Mouse (Mus musculus) midbrain, embryonic 11.5 days (tissue): ENCODE results near the gene Tom1. TPM values are rescaled to one million over a fixed set of nuclear protein-coding genes. Genes with fewer than 3 reads are reported as not detected.
A peak's percentile ranks its signal among the peaks of the same experiment; 100 is the strongest.

ENCODE experiments used
- ATAC-seq: fragments of 200-750 bp; cut with Nextera tagmentation; 2 replicates; pipeline ENCODE4 v1.8.0; 2017; ENCODE audit warnings: moderate TSS enrichment, moderate library complexity; ENCODE audit not compliant: low FRiP score
- DNase-seq: peaks from one replicate; pipeline ENCODE4 v3.0.0; 2015; ENCODE audit warnings: low spot score; ENCODE audit errors: missing footprints
- H3K27ac ChIP-seq: fragments of 300-500 bp; sonication (generic); 2 replicates; pipeline ENCODE4 v1.5.1; 2014; ENCODE audit warnings: low read depth, low read length
- H3K27me3 ChIP-seq: fragments of 300-500 bp; sonication (generic); 2 replicates; pipeline ENCODE4 v1.6.1; 2014; ENCODE audit warnings: mild to moderate bottlenecking, low read length, moderate library complexity, mixed read lengths; ENCODE audit not compliant: control insufficient read depth, insufficient read depth
- H3K36me3 ChIP-seq: fragments of 300-500 bp; sonication (generic); 2 replicates; pipeline ENCODE4 v1.6.1; 2014; ENCODE audit warnings: mild to moderate bottlenecking, low read length, moderate library complexity, mixed read lengths; ENCODE audit not compliant: control insufficient read depth, insufficient read depth
- H3K4me1 ChIP-seq: fragments of 300-500 bp; sonication (generic); 2 replicates; pipeline ENCODE4 v1.6.1; 2014; ENCODE audit warnings: low read length; ENCODE audit not compliant: control insufficient read depth, insufficient read depth
- H3K4me2 ChIP-seq: fragments of 300-500 bp; sonication (generic); 2 replicates; pipeline ENCODE4 v1.6.1; 2014; ENCODE audit warnings: mild to moderate bottlenecking, moderate library complexity
- H3K4me3 ChIP-seq: fragments of 300-500 bp; sonication (generic); 2 replicates; pipeline ENCODE4 v1.5.1; 2014; ENCODE audit warnings: low read depth, low read length
- H3K9ac ChIP-seq: fragments of 300-500 bp; sonication (generic); 2 replicates; pipeline ENCODE4 v1.6.1; 2014; ENCODE audit warnings: low read length
- H3K9me3 ChIP-seq: fragments of 300-500 bp; sonication (generic); 2 replicates; pipeline ENCODE4 v1.6.1; 2016; ENCODE audit warnings: low read length; ENCODE audit not compliant: control insufficient read depth
- WGBS: fragments of 180-500 bp; shearing (Covaris S2); extraction: QIAGEN DNeasy Blood & Tissue Kit; methylation state at CpG from one replicate; pipeline ENCODE4 v1.1.7; 2014; 5-methylcytosine and 5-hydroxymethylcytosine counted together
- polyA plus RNA-seq: library from polyadenylated mRNA; unstranded; fragments of >200 nt; fragmentation: Nextera tagmentation; extraction: Ambion mirVana; gene quantifications from 2 replicates; pipeline ENCODE4 v1.2.1, GENCODE M21; 2014

The Tom1 gene
- polyA plus RNA-seq, 1 experiment from 2014 or later: 24.2 TPM

DNA sequence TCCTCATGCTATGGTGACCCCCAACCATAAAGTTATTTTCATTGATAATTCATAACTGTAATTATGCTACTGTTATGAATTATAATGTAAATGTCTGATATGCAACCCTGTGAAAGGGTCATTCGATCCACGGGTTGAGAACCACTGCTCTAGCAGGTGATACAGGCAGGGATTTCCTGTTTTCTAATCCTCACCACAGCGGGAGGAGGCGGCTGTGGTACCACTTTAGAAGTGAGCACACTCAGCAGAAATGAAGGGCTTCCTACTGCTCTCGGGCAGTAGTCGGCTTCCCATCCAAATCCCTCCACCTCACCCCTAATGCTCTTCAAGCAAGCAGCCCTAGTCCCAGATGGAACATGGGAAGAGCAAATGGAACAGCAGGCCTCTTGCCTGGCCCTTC, 26.5 kb downstream of the Tom1 start:
- H3K9me3 ChIP-seq: no peaks in the 10 kb centered on the region
- H3K4me2 ChIP-seq: no peak overlapping the region
- WGBS: 76% methylated on average over 6 of the region's 6 CpGs
- ATAC-seq (no peak), DNase-seq (no peak)
- H3K9ac ChIP-seq: no peak overlapping the region
- no peaks in the 10 kb centered on the region for H3K4me1 ChIP-seq
- no peaks in the 10 kb centered on the region for H3K36me3 ChIP-seq
- H3K27ac ChIP-seq: no peak overlapping the region
- no peak overlapping the region for H3K4me3 ChIP-seq
- no peaks in the 10 kb centered on the region for H3K27me3 ChIP-seq

DNA sequence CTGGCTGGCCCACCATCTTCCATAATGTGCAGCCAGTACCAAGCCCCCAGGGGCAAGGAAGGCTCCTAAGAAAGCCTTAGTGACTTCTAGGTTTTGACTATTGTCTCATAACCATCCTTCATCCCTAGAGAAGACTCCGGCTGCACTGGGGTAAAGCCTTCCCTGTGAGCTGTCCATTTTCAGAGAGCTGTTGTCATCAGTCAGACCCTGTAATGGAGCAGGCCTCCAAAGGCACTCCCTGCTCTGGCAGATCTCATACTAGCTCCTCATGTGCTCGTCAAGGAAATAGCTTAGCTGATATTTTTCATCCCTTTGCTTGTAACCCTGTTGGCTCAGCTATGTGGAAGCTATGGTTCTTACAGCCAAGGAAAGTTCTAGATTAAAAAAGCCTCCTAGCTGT, 27.3 kb downstream of the Tom1 start:
- Histone ChIP-seq H3K9ac (no peak overlapping the region), H3K36me3 (no peaks in the 10 kb centered on the region), H3K4me1 (no peaks in the 10 kb centered on the region), H3K27me3 (no peaks in the 10 kb centered on the region), H3K4me3 (no peak overlapping the region), H3K27ac (no peak overlapping the region), H3K9me3 (no peaks in the 10 kb centered on the region), H3K4me2 (no peak overlapping the region)
- no peak for ATAC-seq
- WGBS: 86% methylated on average over 2 of the region's 2 CpGs
- no peak for DNase-seq

DNA sequence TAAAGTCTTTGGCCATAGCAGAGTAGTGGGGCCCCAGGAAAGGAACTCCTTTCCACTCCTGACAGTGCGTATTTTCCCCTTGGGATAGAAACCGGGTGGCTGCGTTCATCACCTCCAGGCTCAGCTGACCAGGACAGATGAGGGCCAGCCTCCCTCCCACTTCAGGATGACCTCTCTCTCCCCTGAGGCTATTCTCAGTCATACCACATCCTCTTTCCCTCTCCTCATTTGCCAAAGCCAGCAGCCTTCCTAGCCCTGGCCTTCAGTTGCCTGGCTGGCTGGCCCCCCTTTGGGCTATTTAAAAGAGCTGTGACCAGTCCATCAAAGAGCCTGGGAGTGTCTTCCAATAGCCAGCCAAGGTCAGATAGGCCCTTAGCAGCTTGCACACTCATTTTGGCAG, 29.8 kb downstream of the Tom1 start:
- Histone ChIP-seq H3K27ac (no peak overlapping the region), H3K9ac (no peak overlapping the region), H3K4me2 (no peak overlapping the region), H3K4me1 (no peaks in the 10 kb centered on the region), H3K27me3 (no peaks in the 10 kb centered on the region), H3K36me3 (no peaks in the 10 kb centered on the region), H3K4me3 (no peak overlapping the region), H3K9me3 (no peaks in the 10 kb centered on the region)
- ATAC-seq (no peak), DNase-seq (no peak)
- 76% methylated on average over 3 of the region's 3 CpGs for WGBS

DNA sequence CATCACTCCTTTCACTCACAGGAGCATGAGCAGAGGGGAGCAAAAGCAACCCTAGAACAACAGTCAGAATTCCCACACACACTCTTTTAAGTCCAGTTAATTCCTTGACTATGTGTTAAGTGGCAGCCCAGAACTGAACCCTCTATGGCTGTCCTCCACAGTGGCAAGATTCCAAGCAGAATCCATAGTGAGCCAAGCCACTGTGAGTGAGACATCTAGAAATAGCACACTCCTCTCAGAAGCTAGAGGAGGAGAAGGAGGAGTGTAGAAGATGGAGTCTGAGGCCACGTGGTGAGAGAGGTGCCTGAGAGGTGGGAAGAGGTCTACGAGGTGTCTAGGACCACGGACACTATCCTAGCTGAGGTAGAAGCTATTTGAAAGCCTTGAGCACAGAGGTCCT, 31.3 kb downstream of the Tom1 start:
- Histone ChIP-seq H3K27ac (no peak overlapping the region), H3K9ac (no peak overlapping the region), H3K4me2 (no peak overlapping the region), H3K27me3 (no peaks in the 10 kb centered on the region), H3K36me3 (no peaks in the 10 kb centered on the region), H3K9me3 (no peaks in the 10 kb centered on the region), H3K4me1 (no peaks in the 10 kb centered on the region), H3K4me3 (no peak overlapping the region)
- WGBS: 94% methylated on average over 3 of the region's 3 CpGs
- DNase-seq (no peak), ATAC-seq (no peak)

- H3K9me3 ChIP-seq: no peaks in the 10 kb centered on the region
- DNase-seq (no peak), ATAC-seq (no peak)
- H3K4me2 ChIP-seq: no peak overlapping the region
- no peak overlapping the region for H3K9ac ChIP-seq
- H3K27me3 ChIP-seq: no peaks in the 10 kb centered on the region
- no peaks in the 10 kb centered on the region for H3K36me3 ChIP-seq
- H3K4me3 ChIP-seq: no peak overlapping the region
- no peaks in the 10 kb centered on the region for H3K4me1 ChIP-seq
- H3K27ac ChIP-seq: no peak overlapping the region
- WGBS: 80% methylated on average over 6 of the region's 6 CpGs
These were observed 33.8 kb downstream of the Tom1 start for GRCm38 (mm10) chr8:75067287-75067686.

- DNase-seq (no peak), ATAC-seq (no peak)
- no peak overlapping the region for H3K9ac ChIP-seq
- H3K27ac ChIP-seq: no peak overlapping the region
- H3K4me2 ChIP-seq: no peak overlapping the region
- no peaks in the 10 kb centered on the region for H3K36me3 ChIP-seq
- H3K4me1 ChIP-seq: no peaks in the 10 kb centered on the region
- H3K27me3 ChIP-seq: no peaks in the 10 kb centered on the region
- no peak overlapping the region for H3K4me3 ChIP-seq
- H3K9me3 ChIP-seq: no peaks in the 10 kb centered on the region
- 100% methylated on average over 1 of the region's 1 CpGs for WGBS
These were observed 36.8 kb downstream of the Tom1 start for GRCm38 (mm10) chr8:75070297-75070696.

DNA sequence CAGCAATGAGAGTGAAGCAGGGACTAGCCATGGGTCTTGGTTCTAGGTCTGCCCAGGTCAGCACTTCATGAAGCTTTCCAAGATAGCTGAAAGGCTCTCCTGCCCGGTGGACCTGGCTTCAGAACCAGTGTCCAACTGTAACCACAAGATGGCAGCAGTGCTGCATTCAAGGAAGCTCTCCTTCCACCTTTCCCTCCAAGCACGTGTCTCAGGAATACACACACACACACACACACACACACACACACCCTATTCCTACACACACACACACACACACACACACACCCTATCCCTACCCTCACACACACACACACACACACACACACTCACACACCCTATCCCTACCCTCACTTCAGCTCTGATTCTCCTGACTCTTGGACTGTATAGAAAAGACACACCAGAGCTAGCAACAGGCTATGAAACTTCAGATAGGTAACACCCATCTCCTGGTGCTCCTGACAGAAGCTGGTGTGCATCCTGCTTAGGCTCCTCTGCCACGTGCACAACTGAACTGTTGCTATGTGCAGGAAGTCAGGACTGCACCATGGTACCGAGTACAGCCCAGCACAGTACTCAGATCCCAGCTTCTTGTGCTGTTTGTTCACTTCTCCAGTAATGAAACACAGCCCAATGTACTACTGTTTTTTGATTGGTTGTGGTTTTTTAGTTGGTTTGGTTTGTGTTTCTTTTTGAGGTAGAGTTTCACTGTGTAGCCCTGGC, 38.3 kb downstream of the Tom1 start:
- H3K9me3 ChIP-seq: no peaks in the 10 kb centered on the region
- H3K27me3 ChIP-seq: no peaks in the 10 kb centered on the region
- no peak overlapping the region for H3K4me3 ChIP-seq
- peak; percentile 96 for DNase-seq
- no peak overlapping the region for H3K4me2 ChIP-seq
- peak; percentile 87 for ATAC-seq
- no peak overlapping the region for H3K27ac ChIP-seq
- no peaks in the 10 kb centered on the region for H3K4me1 ChIP-seq
- H3K36me3 ChIP-seq: no peaks in the 10 kb centered on the region
- no peak overlapping the region for H3K9ac ChIP-seq
- WGBS: 23% methylated on average over 4 of the region's 4 CpGs

DNA sequence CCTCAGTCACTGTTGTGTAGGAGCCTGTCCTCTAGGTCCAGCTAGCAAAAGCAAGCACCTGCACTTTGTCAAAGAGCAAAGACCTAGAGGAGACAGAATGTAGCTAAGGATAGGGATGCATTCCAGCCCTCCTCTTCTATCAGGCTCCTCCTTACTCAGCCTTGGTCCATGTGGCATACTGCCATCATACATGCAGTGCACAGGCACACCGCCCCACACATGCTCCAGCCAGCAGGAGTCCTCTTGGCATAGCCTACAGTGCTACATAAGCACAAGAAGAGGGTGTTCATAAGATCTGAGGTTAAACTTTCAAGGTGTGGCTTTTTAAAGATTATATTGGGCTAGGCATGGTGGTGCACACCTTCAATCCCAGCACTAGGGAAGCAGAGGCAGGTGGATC, 41.4 kb downstream of the Tom1 start:
- DNase-seq (no peak), ATAC-seq (no peak)
- no peaks in the 10 kb centered on the region for H3K9me3 ChIP-seq
- 85% methylated on average over 1 of the region's 1 CpGs for WGBS
- no peaks in the 10 kb centered on the region for H3K36me3 ChIP-seq
- no peak overlapping the region for H3K27ac ChIP-seq
- no peak overlapping the region for H3K9ac ChIP-seq
- H3K4me1 ChIP-seq: no peaks in the 10 kb centered on the region
- no peaks in the 10 kb centered on the region for H3K27me3 ChIP-seq
- H3K4me2 ChIP-seq: no peak overlapping the region
- no peak overlapping the region for H3K4me3 ChIP-seq

DNA sequence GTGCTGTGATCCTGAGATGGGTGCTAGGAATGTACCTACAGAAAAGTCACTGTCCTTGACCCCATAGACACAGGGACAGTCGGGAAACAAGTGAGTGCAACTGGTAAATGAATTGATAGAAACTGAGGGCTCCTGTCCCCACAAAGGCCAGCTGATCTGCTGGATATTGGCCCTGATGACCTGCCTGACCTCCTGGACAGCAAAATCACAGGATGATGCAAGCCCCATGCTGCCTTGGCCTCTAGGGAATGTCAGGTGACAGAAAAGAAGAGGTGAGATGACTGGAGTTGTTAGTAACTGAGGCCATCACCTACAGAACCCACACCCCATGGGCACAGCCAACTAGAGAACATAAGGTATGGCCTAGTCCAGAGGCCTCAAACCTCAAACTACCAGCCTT, 44.7 kb downstream of the Tom1 start:
- 63% methylated on average over 1 of the region's 1 CpGs for WGBS
- ATAC-seq (no peak), DNase-seq (no peak)

More for the DNA sequence above, 44.7 kb downstream of the Tom1 start:
- H3K4me3 ChIP-seq: no peak overlapping the region
- H3K27me3 ChIP-seq: no peaks in the 10 kb centered on the region
- H3K9ac ChIP-seq: no peak overlapping the region
- H3K4me1 ChIP-seq: no peaks in the 10 kb centered on the region
- H3K27ac ChIP-seq: no peak overlapping the region
- no peak overlapping the region for H3K4me2 ChIP-seq
- no peaks in the 10 kb centered on the region for H3K36me3 ChIP-seq
- no peaks in the 10 kb centered on the region for H3K9me3 ChIP-seq
